Mouse (Mus musculus) lung, adult 2 months (tissue): ENCODE data around the gene Sstr3.

Experiments used
- CTCF ChIP-seq: fragments of 200-500 bp; IDR thresholded peaks from 2 replicates; pipeline ENCODE4 v1.5.1; 2011; ENCODE audit warnings: mild to moderate bottlenecking, low read length, control low read depth; ENCODE audit not compliant: insufficient read depth
- POLR2A ChIP-seq: fragments of 200-500 bp; IDR thresholded peaks from 2 replicates; pipeline ENCODE4 v1.6.1; 2011; ENCODE audit warnings: low read depth, mild to moderate bottlenecking, control low read depth, low read length, borderline replicate concordance; ENCODE audit errors: extremely low read depth

DNA sequence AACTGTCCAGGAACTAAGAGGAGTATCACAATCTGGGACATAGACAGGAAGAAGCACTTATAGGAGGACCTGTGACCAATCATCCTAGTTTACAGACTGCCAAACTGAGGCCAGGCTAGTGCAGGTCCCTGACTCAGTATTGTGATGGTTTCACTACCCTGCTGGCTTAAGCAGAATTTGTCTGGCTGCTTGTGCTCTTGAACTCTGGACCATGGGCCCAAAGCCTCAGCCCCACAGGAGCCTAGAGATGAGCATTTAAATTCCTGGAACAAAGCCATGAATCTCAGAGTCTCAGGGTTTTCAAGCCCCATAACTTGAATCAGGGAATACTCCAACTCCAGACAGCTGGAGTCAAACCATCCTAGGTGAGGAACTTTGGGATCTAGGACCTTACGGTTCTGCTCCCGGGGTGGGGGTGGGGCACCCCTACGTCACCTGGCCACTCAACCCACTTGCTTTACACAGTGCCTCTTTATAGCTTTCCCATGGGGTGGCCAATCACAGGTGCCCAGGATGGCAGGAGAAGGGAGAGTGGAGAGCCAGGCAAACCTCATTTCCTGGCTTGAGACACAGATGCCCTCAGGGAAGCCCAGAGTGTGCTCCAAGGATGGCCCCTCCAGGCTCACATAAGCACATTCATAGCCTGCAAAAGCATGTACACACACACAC is 2.3 kb downstream of the Sstr3 start:
- TF ChIP-seq POLR2A (no peak), CTCF (no peak)
